Mouse (Mus musculus): ENCODE measurements around the gene Vbp1.
"Not testable (repeated sequence)": the region's sequence is repeated elsewhere in the genome, so short reads cannot be mapped to it uniquely, and the experiment has no call there.

Gene Vbp1

DNA sequence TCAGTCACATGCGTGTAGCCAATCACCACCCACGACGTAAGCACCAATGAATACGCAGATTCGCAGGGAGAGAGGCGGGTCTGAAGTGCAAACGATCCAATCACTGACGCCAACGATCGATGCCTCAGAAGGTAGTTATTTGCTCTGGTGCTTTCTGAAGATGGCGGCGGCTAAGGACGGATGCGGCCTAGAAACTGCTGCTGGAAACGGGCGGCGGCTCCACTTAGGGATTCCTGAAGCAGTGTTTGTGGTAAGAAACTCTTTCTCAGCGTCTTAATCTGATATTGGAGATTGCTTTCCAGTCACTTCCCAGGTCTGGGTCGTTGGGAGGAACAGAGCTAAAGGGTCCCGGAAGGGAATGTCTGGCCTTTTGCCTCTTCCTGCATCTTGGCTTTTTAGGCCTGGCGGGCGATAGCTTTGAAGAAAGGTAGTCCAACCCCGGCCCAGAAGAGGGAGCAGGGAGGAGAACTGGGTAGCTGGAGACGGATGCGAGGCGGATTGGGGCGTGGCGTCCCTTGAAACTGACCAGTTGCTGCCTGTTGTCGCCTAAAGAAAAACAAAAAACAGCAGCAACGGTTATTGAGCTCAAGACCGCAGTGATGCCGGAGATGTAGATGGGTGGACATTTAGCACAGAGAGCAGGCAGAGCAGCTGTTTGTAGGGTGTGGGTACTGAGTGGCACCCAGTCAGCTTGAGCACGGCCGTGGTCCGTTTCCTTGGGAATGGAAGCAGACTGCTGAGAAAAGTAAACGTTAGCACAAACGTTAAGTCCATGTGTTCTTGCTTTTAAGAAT, at the start of gene Vbp1:
Gene Vbp1, plus strand, starts transcription at position 121 of the 794 bp plus-strand sequence.
- peak; percentile 89 for DNase-seq (ENCODE audit: low read depth)

DNA sequence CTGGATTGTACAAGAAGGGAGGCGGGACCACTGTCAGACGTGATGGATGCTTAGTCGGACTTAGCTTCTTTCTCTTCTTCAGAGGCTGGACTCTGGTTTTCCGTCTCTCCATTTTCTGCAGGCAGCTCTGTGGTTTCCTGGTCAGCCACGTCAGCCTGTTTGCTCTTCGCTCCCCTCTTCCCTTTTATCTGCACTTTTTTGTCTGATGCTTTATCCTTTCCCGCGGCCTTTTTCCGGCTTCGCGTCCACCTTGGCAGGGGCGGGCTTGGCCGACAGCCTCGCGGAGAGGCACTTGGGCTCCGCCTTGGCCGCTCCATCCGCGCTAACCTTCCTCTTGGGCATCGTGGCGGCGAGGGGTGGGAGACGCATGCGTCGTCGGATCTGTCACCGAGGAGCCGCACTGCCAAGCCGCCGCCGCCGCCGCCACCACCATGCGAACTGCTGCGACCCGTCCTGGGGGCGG, 38.9 kb upstream of the Vbp1 start:
- DNase-seq (ENCODE audit: low read depth) = not testable (repeated sequence)

DNA sequence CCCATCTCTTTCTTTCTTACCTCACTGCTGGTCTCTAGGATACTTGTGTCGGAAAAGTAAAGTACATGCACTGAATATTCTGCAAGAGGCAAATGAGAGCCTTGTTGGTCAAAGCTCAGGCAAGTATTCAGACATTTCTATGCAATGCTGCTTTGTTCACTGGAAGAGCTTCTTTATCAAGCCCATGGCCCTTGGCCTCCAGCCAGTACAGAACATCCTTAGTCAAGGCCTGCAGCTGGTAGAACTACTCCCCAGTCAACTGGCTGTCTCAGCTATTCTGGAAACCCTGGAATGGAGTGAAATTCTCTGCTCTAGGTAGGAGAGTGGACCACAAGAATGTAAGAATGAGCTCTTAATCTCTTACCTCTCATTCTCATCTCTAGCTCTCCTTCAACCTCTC, 24.2 kb upstream of the Vbp1 start:
- DNase-seq (ENCODE audit: low read depth) = no peak

DNA sequence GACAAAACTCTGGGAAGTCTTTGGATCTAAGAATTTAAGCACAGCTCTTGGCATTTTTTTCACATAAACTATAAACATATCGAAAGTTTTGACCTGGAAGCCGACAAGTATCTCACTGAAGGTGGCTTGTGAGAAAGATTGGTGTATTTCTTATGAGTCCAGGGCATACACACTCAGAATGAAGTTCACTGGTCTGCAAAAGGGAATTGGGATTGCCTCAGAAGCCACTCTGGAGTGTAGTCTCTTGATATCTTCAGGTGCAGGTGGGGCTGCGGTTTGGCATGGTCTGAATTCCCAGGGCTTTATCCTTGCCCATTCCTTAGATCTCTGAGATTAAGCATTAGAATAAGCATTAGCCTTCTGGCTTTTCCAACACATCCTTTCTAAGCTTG, 316 bp upstream of the Vbp1 start:
- no peak for DNase-seq (ENCODE audit: low read depth)

DNA sequence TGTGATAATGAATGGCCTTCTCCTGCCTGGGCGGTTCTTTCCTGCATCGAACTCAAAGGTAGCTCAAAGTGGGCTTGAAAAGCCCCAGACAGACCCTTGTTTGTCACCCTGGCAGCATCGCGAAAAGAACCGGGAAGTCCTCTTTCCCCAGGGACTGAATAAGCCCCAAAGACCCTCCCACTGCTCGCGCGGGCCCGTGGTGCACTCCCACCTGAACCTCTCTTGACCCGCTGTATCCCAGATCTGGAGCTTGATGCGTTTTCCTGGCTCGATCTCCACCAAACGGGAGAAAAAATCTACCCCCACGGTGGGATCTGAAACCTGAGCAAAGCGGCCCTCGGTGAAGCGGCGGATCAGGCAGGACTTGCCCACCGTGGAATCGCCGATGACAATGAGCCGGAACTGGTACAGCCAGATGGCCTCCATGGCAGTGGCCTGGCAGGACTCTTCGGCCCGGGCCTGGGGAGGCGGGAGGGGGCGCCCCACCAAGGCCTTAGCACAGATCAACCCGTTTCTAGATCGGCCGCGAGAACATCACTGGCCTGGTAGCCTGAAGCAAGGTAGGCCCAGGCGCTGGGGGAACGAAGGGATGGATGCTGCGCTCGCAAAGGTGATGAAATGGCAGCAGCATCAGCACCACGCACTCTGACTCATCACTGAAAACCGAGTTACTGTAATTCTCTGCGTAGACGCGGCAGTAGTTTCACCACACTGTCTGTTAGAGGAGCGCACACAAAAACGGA, 63.7 kb downstream of the Vbp1 start, which contains the start of gene Rab39b:
Gene Rab39b, minus strand, starts transcription at position 650 of the 743 bp plus-strand sequence.
- DNase-seq (ENCODE audit: low read depth) = peak; percentile 24

DNA sequence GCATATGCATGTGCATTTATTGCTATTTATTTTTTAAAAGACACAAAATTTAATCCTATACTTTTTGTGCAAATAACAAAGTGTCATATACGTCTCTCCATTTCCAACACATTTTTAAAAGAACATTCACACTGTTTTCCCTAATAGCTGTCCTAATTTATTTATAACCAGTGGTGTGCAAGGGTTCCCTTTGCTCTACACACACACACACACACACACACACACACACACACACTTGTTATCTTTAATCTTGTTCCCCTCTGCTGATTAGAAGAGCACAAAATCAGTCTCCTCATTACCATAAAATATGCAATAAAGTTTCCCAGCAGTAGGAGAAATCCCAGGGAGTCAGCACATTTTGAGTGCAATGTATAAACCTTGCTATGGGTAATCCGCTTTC, 64.4 kb downstream of the Vbp1 start:
- DNase-seq (ENCODE audit: low read depth) = no peak

All from fibroblast of lung, adult 2 months (primary cell).